Mouse (Mus musculus) embryonic fibroblast, embryonic 13.5 days (primary cell): ENCODE measurements around the gene Sf3b3.

Experiments used
- CTCF ChIP-seq: IDR thresholded peaks from 2 replicates; pipeline ENCODE4 v1.5.1; 2011; ENCODE audit warnings: mild to moderate bottlenecking, control low read depth, low read length, moderate library complexity, borderline replicate concordance; ENCODE audit not compliant: insufficient read depth
- POLR2A ChIP-seq: IDR thresholded peaks from 2 replicates; pipeline ENCODE4 v1.6.1; 2011; ENCODE audit warnings: low read depth, mild to moderate bottlenecking, control low read depth, low read length, moderate library complexity

DNA sequence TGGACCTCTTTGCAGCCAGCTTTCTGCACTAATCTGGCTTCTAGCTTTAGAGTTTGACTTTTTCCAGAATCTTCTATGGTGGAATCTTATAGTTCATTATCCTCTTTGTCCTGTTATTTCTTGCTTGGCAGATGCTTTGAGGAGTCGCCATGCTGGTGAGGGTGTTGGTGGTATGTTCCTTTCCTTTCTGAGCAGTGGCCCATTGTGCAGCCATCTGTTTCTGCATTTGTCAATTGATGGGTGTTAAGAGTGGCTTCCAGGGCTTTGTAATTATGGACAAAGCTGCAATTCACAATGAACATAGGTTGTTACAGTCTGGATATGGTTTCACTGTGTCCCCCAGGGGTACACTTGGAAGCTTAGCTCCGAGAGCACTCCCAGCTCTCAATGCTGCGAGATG is 81.9 kb downstream of the Sf3b3 start:
- TF ChIP-seq POLR2A = no peak
- TF ChIP-seq CTCF = no peak
